In the genomic region with DNA sequence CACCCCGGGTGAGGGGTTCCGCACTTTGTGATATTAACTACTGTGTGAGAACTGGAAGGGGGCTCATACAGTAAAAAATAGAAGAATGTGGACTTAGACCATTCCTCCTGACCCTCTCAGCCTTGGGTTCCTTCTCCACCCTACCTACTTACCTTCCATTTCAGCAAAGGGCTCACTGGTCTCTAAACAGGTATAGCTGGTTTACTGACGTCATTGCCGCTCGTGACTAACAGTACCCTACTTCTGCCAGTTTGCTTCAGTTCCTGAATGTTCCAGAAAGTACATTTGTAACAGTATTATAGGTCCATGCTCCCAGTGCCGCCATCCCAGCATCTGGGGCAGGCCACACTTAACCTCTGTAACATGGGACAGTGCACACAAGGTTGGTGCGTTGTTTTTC, we compare ENCODE assay signal across 20 mouse cellular contexts. TPM values are rescaled to one million over a fixed set of nuclear protein-coding genes. Genes with fewer than 3 reads are reported as not detected.
DNase-seq lines count a peak whose midpoint lies in the region; ATAC-seq lines count a peak whose summit lies in the region.
"Had no signal": no experiment of that assay in that cellular context is flagged by ENCODE, and none has a peak within 500 bp of the region (broad histone marks: within the 10 kb centered on the region; RNA-seq: fewer than 3 reads in every experiment).

No protein-coding gene starts in this region.

- no peaks in the 10 kb centered on the region for H3K9me3 ChIP-seq in kidney, embryonic 15.5 days (replicated peaks)
- H3K9me3 ChIP-seq: forebrain, embryonic 13.5 days; hindbrain, embryonic 12.5 days; limb, embryonic 15.5 days; liver, embryonic 15.5 days; midbrain, embryonic 10.5 days had no signal

- peaks cover 81% of the 10 kb centered on the region for H3K4me1 ChIP-seq in kidney, embryonic 15.5 days

- DNase-seq in kidney, postnatal 4 days: no peak
- DNase-seq in urinary bladder, postnatal 14 days (ENCODE audit: low spot score): peak; percentile 63
- DNase-seq in urinary bladder, postnatal 4 days (ENCODE audit: low spot score in 2 of 2): no peak
- no peak for DNase-seq in cerebellum, postnatal 14 days
- DNase-seq in left cerebral cortex, adult 11 months (ENCODE audit: low spot score): no peak
- DNase-seq: embryo, embryonic 11 days; retina, postnatal 1 day; thymus, postnatal 25 days had no signal

- H3K27ac ChIP-seq in kidney, embryonic 15.5 days: peak overlapping the region; percentile 86
- H3K27ac ChIP-seq: forebrain, embryonic 13.5 days; hindbrain, embryonic 12.5 days; liver, embryonic 15.5 days; midbrain, embryonic 10.5 days had no signal

- ATAC-seq in kidney, embryonic 15.5 days (replicated peaks; ENCODE audit: low FRiP score): no peak
- 0 out of 2 replicates have a peak, but pooled peaks have one; percentile 7 for ATAC-seq in megakaryocyte, adult 5-6 weeks (ENCODE audit: poor library complexity, severe bottlenecking)
- ATAC-seq: forebrain, embryonic 13.5 days had no signal

- no peaks in the 10 kb centered on the region for H3K27me3 ChIP-seq in kidney, embryonic 15.5 days
- H3K27me3 ChIP-seq: forebrain, embryonic 13.5 days; hindbrain, embryonic 12.5 days; limb, embryonic 15.5 days; liver, embryonic 15.5 days had no signal

- WGBS in kidney, embryonic 15.5 days: 75% methylated on average over 7 of the region's 7 CpGs

- no peak overlapping the region for H3K9ac ChIP-seq in kidney, embryonic 15.5 days
- H3K9ac ChIP-seq: forebrain, embryonic 13.5 days; hindbrain, embryonic 12.5 days; limb, embryonic 15.5 days; liver, embryonic 15.5 days had no signal

- H3K36me3 ChIP-seq in kidney, embryonic 15.5 days: no peaks in the 10 kb centered on the region
- H3K36me3 ChIP-seq: hindbrain, embryonic 12.5 days; limb, embryonic 15.5 days; liver, embryonic 15.5 days; midbrain, embryonic 10.5 days had no signal

- H3K4me3 ChIP-seq in kidney, embryonic 15.5 days (replicated peaks): no peak overlapping the region
- H3K4me3 ChIP-seq: erythroblast, embryonic 14.5 days; forebrain, embryonic 13.5 days; hindbrain, embryonic 12.5 days; limb, embryonic 15.5 days; liver, embryonic 15.5 days; midbrain, embryonic 10.5 days had no signal

- no peak overlapping the region for H3K4me2 ChIP-seq in kidney, embryonic 15.5 days
- H3K4me2 ChIP-seq: forebrain, embryonic 13.5 days; hindbrain, embryonic 12.5 days; limb, embryonic 15.5 days; liver, embryonic 15.5 days had no signal

RNA-seq across cellular contexts. Expression of a gene that starts 12.5 kb away (rescaled TPM):
- 29.0 and 32.3 TPM in 2 replicates for polyA plus RNA-seq in kidney, embryonic 15.5 days (2015; fragmentation: Nextera tagmentation; extraction: Ambion mirVana)
- 15.1 and 17.0 TPM in 2 replicates for total RNA-seq in megakaryocyte, adult 5-6 weeks (2015)
- total RNA-seq in megakaryocyte, adult 5-6 weeks (2017): 11.9 and 12.2 TPM in 2 replicates

RNA-seq across cellular contexts. Expression of a gene that starts 13.1 kb away (rescaled TPM):
- 40.6 and 45.6 TPM in 2 replicates for polyA plus RNA-seq in kidney, embryonic 15.5 days (2015; fragmentation: Nextera tagmentation; extraction: Ambion mirVana)
- total RNA-seq in megakaryocyte, adult 5-6 weeks (2015): 18.5 and 24.7 TPM in 2 replicates
- 21.7 and 33.8 TPM in 2 replicates for total RNA-seq in megakaryocyte, adult 5-6 weeks (2017)

RNA-seq across cellular contexts. Expression of a gene that starts 41.8 kb away (rescaled TPM):
- polyA plus RNA-seq in kidney, embryonic 15.5 days (2015; fragmentation: Nextera tagmentation; extraction: Ambion mirVana): 0.35 TPM in 1 of 2 replicates, not detected in the other
- not detected in 2 replicates for total RNA-seq in megakaryocyte, adult 5-6 weeks (2015)
- not detected in 2 replicates for total RNA-seq in megakaryocyte, adult 5-6 weeks (2017)
- total RNA-seq: layer of hippocampus, postnatal 25 days had no signal
- polyA plus RNA-seq: erythroblast, embryonic 14.5 days; heart, embryonic 16.5 days; hindbrain, embryonic 12.5 days had no signal

RNA-seq across cellular contexts. Expression of a gene that starts 51.4 kb away (rescaled TPM):
- polyA plus RNA-seq in kidney, embryonic 15.5 days (2015; fragmentation: Nextera tagmentation; extraction: Ambion mirVana): 19.7 and 21.1 TPM in 2 replicates
- total RNA-seq in megakaryocyte, adult 5-6 weeks (2015): not detected in 2 replicates
- 0.20 and 1.2 TPM in 2 replicates for total RNA-seq in megakaryocyte, adult 5-6 weeks (2017)
- polyA plus RNA-seq: erythroblast, embryonic 14.5 days had no signal

RNA-seq across cellular contexts. Expression of a gene that starts 58.0 kb away (rescaled TPM):
- polyA plus RNA-seq in kidney, embryonic 15.5 days (2015; fragmentation: Nextera tagmentation; extraction: Ambion mirVana): 0.54 and 0.62 TPM in 2 replicates
- total RNA-seq in megakaryocyte, adult 5-6 weeks (2015): not detected in 2 replicates
- total RNA-seq in megakaryocyte, adult 5-6 weeks (2017): not detected in 2 replicates
- total RNA-seq: heart, adult 18-20 months had no signal
- polyA plus RNA-seq: erythroblast, embryonic 14.5 days; forebrain, embryonic 13.5 days; heart, embryonic 16.5 days; hindbrain, embryonic 12.5 days; limb, embryonic 15.5 days; neural tube, embryonic 11.5 days had no signal
